Mouse (Mus musculus): ENCODE measurements at regions not wholly inside any gene's neighbourhood (a gene's known extent, or its start where the extent isn't known, plus 50 kb on each side); places are given as distances from the start of the nearest gene placed in this dataset.
"Not testable (repeated sequence)": the region's sequence is repeated elsewhere in the genome, so short reads cannot be mapped to it uniquely, and the experiment has no call there.

DNA sequence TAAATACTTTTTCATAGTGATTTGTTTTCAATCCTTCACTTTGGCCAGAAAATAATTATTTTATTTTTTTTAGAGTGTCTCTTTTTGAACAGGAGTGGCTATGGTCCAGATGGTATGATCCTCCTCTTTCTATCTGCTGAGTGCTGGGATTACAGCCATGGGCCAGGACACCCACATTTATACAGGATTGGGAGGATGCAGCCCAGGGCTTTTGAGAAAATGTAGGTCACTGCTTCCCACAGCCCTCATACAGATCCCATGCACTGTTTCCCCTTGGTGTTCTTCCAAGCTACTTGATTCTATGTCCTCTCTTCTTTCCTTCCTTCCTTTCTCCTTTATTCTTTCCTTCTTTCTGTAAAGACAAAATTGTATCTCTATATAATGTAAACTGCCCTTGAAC lies 70.5 kb upstream of the Alkbh8 start:
- Histone ChIP-seq H3K4me1 (ENCODE audit: control insufficient read depth, insufficient read depth, low read length) (no peaks in the 10 kb centered on the region), H3K27ac (ENCODE audit: low read length) (no peak overlapping the region), H3K4me3 (ENCODE audit: low read depth, low read length) (no peak overlapping the region), H3K9me3 (replicated peaks; ENCODE audit: control insufficient read depth, low read length, poor library complexity, severe bottlenecking) (peaks cover 16% of the 10 kb centered on the region; the same call in 1 of the 2 replicates), H3K4me2 (ENCODE audit: low read length) (no peak overlapping the region), H3K36me3 (ENCODE audit: control insufficient read depth, insufficient read depth, low read length) (no peaks in the 10 kb centered on the region), H3K9ac (ENCODE audit: low read depth, low read length) (no peak overlapping the region), H3K27me3 (ENCODE audit: control insufficient read depth, insufficient read depth, low read depth, low read length) (no peaks in the 10 kb centered on the region)
- ATAC-seq: no peak

GRCm38 (mm10) chr9:3280496-3280895 lies 54.4 kb upstream of the Alkbh8 start:
- not testable (repeated sequence) for H3K27ac ChIP-seq (ENCODE audit: low read length); H3K4me1 ChIP-seq (ENCODE audit: control insufficient read depth, insufficient read depth, low read length); H3K36me3 ChIP-seq (ENCODE audit: control insufficient read depth, insufficient read depth, low read length); H3K27me3 ChIP-seq (ENCODE audit: control insufficient read depth, insufficient read depth, low read depth, low read length); ATAC-seq; H3K4me3 ChIP-seq (ENCODE audit: low read depth, low read length); H3K4me2 ChIP-seq (ENCODE audit: low read length); H3K9ac ChIP-seq (ENCODE audit: low read depth, low read length); H3K9me3 ChIP-seq (replicated peaks; ENCODE audit: control insufficient read depth, low read length, poor library complexity, severe bottlenecking)
- 87% methylated on average over 8 of the region's 8 CpGs for WGBS

GRCm38 (mm10) chr9:3281906-3282305 lies 53.0 kb upstream of the Alkbh8 start:
- ATAC-seq; H3K27ac ChIP-seq (ENCODE audit: low read length): not testable (repeated sequence)
- WGBS: 90% methylated on average over 3 of the region's 3 CpGs

GRCm38 (mm10) chr9:3283381-3283780 lies 51.6 kb upstream of the Alkbh8 start:
- H3K4me2 ChIP-seq (ENCODE audit: low read length); H3K9ac ChIP-seq (ENCODE audit: low read depth, low read length); ATAC-seq; H3K36me3 ChIP-seq (ENCODE audit: control insufficient read depth, insufficient read depth, low read length); H3K4me1 ChIP-seq (ENCODE audit: control insufficient read depth, insufficient read depth, low read length); H3K27ac ChIP-seq (ENCODE audit: low read length); H3K4me3 ChIP-seq (ENCODE audit: low read depth, low read length); H3K9me3 ChIP-seq (replicated peaks; ENCODE audit: control insufficient read depth, low read length, poor library complexity, severe bottlenecking); H3K27me3 ChIP-seq (ENCODE audit: control insufficient read depth, insufficient read depth, low read depth, low read length): not testable (repeated sequence)
- 91% methylated on average over 9 of the region's 9 CpGs for WGBS

More at GRCm38 (mm10) chr9:3281906-3282305, 53.0 kb upstream of the Alkbh8 start:
- not testable (repeated sequence) for H3K27me3 ChIP-seq (ENCODE audit: control insufficient read depth, insufficient read depth, low read depth, low read length); H3K9me3 ChIP-seq (replicated peaks; ENCODE audit: control insufficient read depth, low read length, poor library complexity, severe bottlenecking); H3K4me1 ChIP-seq (ENCODE audit: control insufficient read depth, insufficient read depth, low read length); H3K4me2 ChIP-seq (ENCODE audit: low read length); H3K9ac ChIP-seq (ENCODE audit: low read depth, low read length); H3K36me3 ChIP-seq (ENCODE audit: control insufficient read depth, insufficient read depth, low read length); H3K4me3 ChIP-seq (ENCODE audit: low read depth, low read length)
